Mouse (Mus musculus): ENCODE data around the gene Zfp697.
"Not testable (repeated sequence)": the region's sequence is repeated elsewhere in the genome, so short reads cannot be mapped to it uniquely, and the experiment has no call there.

Gene Zfp697

GRCm38 (mm10) chr3:98522779-98523178, 140.5 kb downstream of the Zfp697 start:
- not testable (repeated sequence) for DNase-seq (ENCODE audit: low spot score)

- not testable (repeated sequence) for DNase-seq (ENCODE audit: low spot score)
These were observed 142.3 kb downstream of the Zfp697 start for GRCm38 (mm10) chr3:98524552-98524951.

- not testable (repeated sequence) for DNase-seq (ENCODE audit: low spot score)
These were observed 142.7 kb downstream of the Zfp697 start for GRCm38 (mm10) chr3:98524978-98525377.

GRCm38 (mm10) chr3:98547641-98548040, 165.4 kb downstream of the Zfp697 start:
- not testable (repeated sequence) for DNase-seq (ENCODE audit: low spot score)

GRCm38 (mm10) chr3:98548495-98548894, 166.2 kb downstream of the Zfp697 start:
- not testable (repeated sequence) for DNase-seq (ENCODE audit: low spot score)

GRCm38 (mm10) chr3:98550215-98550614, 168.0 kb downstream of the Zfp697 start:
- not testable (repeated sequence) for DNase-seq (ENCODE audit: low spot score)

- DNase-seq (ENCODE audit: low spot score): not testable (repeated sequence)
These were observed 168.6 kb downstream of the Zfp697 start for GRCm38 (mm10) chr3:98550832-98551231.

- not testable (repeated sequence) for DNase-seq (ENCODE audit: low spot score)
These were observed 178.4 kb downstream of the Zfp697 start for GRCm38 (mm10) chr3:98560711-98561110.

- not testable (repeated sequence) for DNase-seq (ENCODE audit: low spot score)
These were observed 181.6 kb downstream of the Zfp697 start for GRCm38 (mm10) chr3:98563831-98564230.

- DNase-seq (ENCODE audit: low spot score): not testable (repeated sequence)
These were observed 182.6 kb downstream of the Zfp697 start for GRCm38 (mm10) chr3:98564894-98565293.

GRCm38 (mm10) chr3:98567717-98568116, 185.5 kb downstream of the Zfp697 start:
- not testable (repeated sequence) for DNase-seq (ENCODE audit: low spot score)

- not testable (repeated sequence) for DNase-seq (ENCODE audit: low spot score)
These were observed 198.8 kb downstream of the Zfp697 start for GRCm38 (mm10) chr3:98581024-98581423.

- DNase-seq (ENCODE audit: low spot score): not testable (repeated sequence)
These were observed 199.9 kb downstream of the Zfp697 start for GRCm38 (mm10) chr3:98582202-98582601.

- not testable (repeated sequence) for DNase-seq (ENCODE audit: low spot score)
These were observed 200.4 kb downstream of the Zfp697 start for GRCm38 (mm10) chr3:98582622-98583021.

GRCm38 (mm10) chr3:98587721-98588120, 205.5 kb downstream of the Zfp697 start:
- DNase-seq (ENCODE audit: low spot score): no peak

- no peak for DNase-seq (ENCODE audit: low spot score)
These were observed 206.4 kb downstream of the Zfp697 start, which contains the start of gene Gm10681 for GRCm38 (mm10) chr3:98588707-98589106. Gm10681 (minus strand) TSS chr3:98588807.

- not testable (repeated sequence) for DNase-seq (ENCODE audit: low spot score)
These were observed 231.3 kb downstream of the Zfp697 start for GRCm38 (mm10) chr3:98613540-98613939.

- DNase-seq (ENCODE audit: low spot score): no peak
These were observed 231.7 kb downstream of the Zfp697 start for GRCm38 (mm10) chr3:98613963-98614362.

GRCm38 (mm10) chr3:98614406-98614927, 232.2 kb downstream of the Zfp697 start:
- not testable (repeated sequence) for DNase-seq (ENCODE audit: low spot score)

GRCm38 (mm10) chr3:98616244-98616643, 234.0 kb downstream of the Zfp697 start:
- not testable (repeated sequence) for DNase-seq (ENCODE audit: low spot score)

- not testable (repeated sequence) for DNase-seq (ENCODE audit: low spot score)
These were observed 234.5 kb downstream of the Zfp697 start for GRCm38 (mm10) chr3:98616786-98617185.

- no peak for DNase-seq (ENCODE audit: low spot score)
These were observed 247.4 kb downstream of the Zfp697 start for GRCm38 (mm10) chr3:98629633-98630032.

- no peak for DNase-seq (ENCODE audit: low spot score)
These were observed 247.9 kb downstream of the Zfp697 start, which contains the start of gene Hsd3b5 for GRCm38 (mm10) chr3:98630152-98630551. Hsd3b5 (minus strand) TSS chr3:98630252.

GRCm38 (mm10) chr3:98635145-98635544, 252.9 kb downstream of the Zfp697 start:
- DNase-seq (ENCODE audit: low spot score): no peak

Measured in T-cell, adult 2 months (primary cell).